Mouse (Mus musculus) liver, embryonic 15.5 days (tissue): Measurements from ENCODE around the gene Rgs11. TPM values are rescaled to one million over a fixed set of nuclear protein-coding genes. Genes with fewer than 3 reads are reported as not detected.

Experiments used
- ATAC-seq: fragments of 200-750 bp; cut with Nextera tagmentation; 2 replicates; pipeline ENCODE4 v1.8.0; 2017; ENCODE audit warnings: moderate number of reproducible peaks, mild to moderate bottlenecking, moderate library complexity; ENCODE audit not compliant: insufficient read depth
- H3K27ac ChIP-seq: fragments of 300-500 bp; sonication (generic); replicated peaks from 2 replicates; pipeline ENCODE4 v1.5.1; 2015; ENCODE audit warnings: mild to moderate bottlenecking, inconsistent platforms
- H3K27me3 ChIP-seq: fragments of 300-500 bp; sonication (generic); 2 replicates; pipeline ENCODE4 v1.6.1; 2015; ENCODE audit warnings: mild to moderate bottlenecking, inconsistent platforms
- H3K36me3 ChIP-seq: fragments of 300-500 bp; sonication (generic); replicated peaks from 2 replicates; pipeline ENCODE4 v1.6.1; 2015; ENCODE audit warnings: moderate library complexity, mild to moderate bottlenecking, inconsistent platforms
- H3K4me1 ChIP-seq: fragments of 300-500 bp; sonication (generic); replicated peaks from 2 replicates; pipeline ENCODE4 v1.6.1; 2015; ENCODE audit warnings: inconsistent platforms
- H3K4me2 ChIP-seq: fragments of 300-500 bp; sonication (generic); 2 replicates; pipeline ENCODE4 v1.6.1; 2015; ENCODE audit warnings: moderate library complexity, mild to moderate bottlenecking, inconsistent platforms
- H3K4me3 ChIP-seq: fragments of 300-500 bp; sonication (generic); replicated peaks from 2 replicates; pipeline ENCODE4 v1.5.1; 2015; ENCODE audit warnings: mild to moderate bottlenecking, inconsistent platforms
- H3K9ac ChIP-seq: fragments of 300-500 bp; sonication (generic); 2 replicates; pipeline ENCODE4 v1.6.1; 2015; ENCODE audit warnings: moderate library complexity, mild to moderate bottlenecking, inconsistent platforms
- H3K9me3 ChIP-seq: fragments of 300-500 bp; sonication (generic); replicated peaks from 2 replicates; pipeline ENCODE4 v1.6.1; 2016; ENCODE audit warnings: inconsistent platforms
- WGBS: fragments of 180-500 bp; shearing (Covaris S2); methylation state at CpG from one replicate; pipeline ENCODE4 v1.1.7; 2015; ENCODE audit warnings: mixed read lengths; ENCODE audit not compliant: insufficient replicate concordance; 5-methylcytosine and 5-hydroxymethylcytosine counted together
- polyA plus RNA-seq: library from polyadenylated mRNA; unstranded; fragments of >200 nt; fragmentation: Nextera tagmentation; extraction: Ambion mirVana; gene quantifications from 2 replicates; pipeline ENCODE4 v1.2.1, GENCODE M21; 2015

Gene Rgs11
- polyA plus RNA-seq, 1 experiment from 2014 or later = 0.24 TPM

- peak overlapping the region; percentile 64 for H3K4me3 ChIP-seq
Measured at GRCm38 (mm10) chr17:26200831-26201705, 1.7 kb upstream of the Rgs11 start.

GRCm38 (mm10) chr17:26201998-26202397 is 753 bp upstream of the Rgs11 start:
- no peak overlapping the region for H3K27ac ChIP-seq
- H3K4me1 ChIP-seq = peaks cover 67% of the 10 kb centered on the region
- peak overlapping the region; percentile 97 for H3K4me2 ChIP-seq
- H3K27me3 ChIP-seq = peaks cover 68% of the 10 kb centered on the region
- H3K9me3 ChIP-seq = no peaks in the 10 kb centered on the region
- peaks cover 12% of the 10 kb centered on the region for H3K36me3 ChIP-seq
- no peak for ATAC-seq
- H3K4me3 ChIP-seq = no peak overlapping the region
- no peak overlapping the region for H3K9ac ChIP-seq

More at GRCm38 (mm10) chr17:26200831-26201705, 1.7 kb upstream of the Rgs11 start:
- no peaks in the 10 kb centered on the region for H3K9me3 ChIP-seq
- under 1% methylated on average over 91 of the region's 92 CpGs for WGBS
- peak overlapping the region; percentile 97 for H3K4me2 ChIP-seq
- peaks cover 65% of the 10 kb centered on the region for H3K27me3 ChIP-seq
- H3K9ac ChIP-seq = peak overlapping the region; percentile 61
- H3K4me1 ChIP-seq = peaks cover 77% of the 10 kb centered on the region
- peak; percentile 72 for ATAC-seq
- peak overlapping the region; percentile 55 for H3K27ac ChIP-seq
- peaks cover 22% of the 10 kb centered on the region for H3K36me3 ChIP-seq

- peaks cover 80% of the 10 kb centered on the region for H3K27me3 ChIP-seq
- WGBS = 2% methylated on average over 30 of the region's 30 CpGs
- no peaks in the 10 kb centered on the region for H3K36me3 ChIP-seq
- peak overlapping the region; percentile 56 for H3K4me3 ChIP-seq
- peak overlapping the region; percentile 97 for H3K4me2 ChIP-seq
- no peak for ATAC-seq
- H3K9me3 ChIP-seq = no peaks in the 10 kb centered on the region
- H3K27ac ChIP-seq = no peak overlapping the region
- peaks cover 54% of the 10 kb centered on the region for H3K4me1 ChIP-seq
- no peak overlapping the region for H3K9ac ChIP-seq
Measured at GRCm38 (mm10) chr17:26203321-26203811, 615 bp downstream of the Rgs11 start.

GRCm38 (mm10) chr17:26204766-26205165 is 2.0 kb downstream of the Rgs11 start:
- H3K27me3 ChIP-seq = peaks cover 79% of the 10 kb centered on the region
- 33% methylated on average over 11 of the region's 11 CpGs for WGBS
- no peak overlapping the region for H3K9ac ChIP-seq
- peaks cover 40% of the 10 kb centered on the region for H3K4me1 ChIP-seq
- no peak overlapping the region for H3K27ac ChIP-seq
- H3K9me3 ChIP-seq = no peaks in the 10 kb centered on the region
- no peak overlapping the region for H3K4me3 ChIP-seq
- H3K36me3 ChIP-seq = no peaks in the 10 kb centered on the region
- no peak for ATAC-seq
- H3K4me2 ChIP-seq = no peak overlapping the region

- Histone ChIP-seq H3K27me3 (peaks cover 68% of the 10 kb centered on the region), H3K9ac (no peak overlapping the region), H3K4me1 (peaks cover 23% of the 10 kb centered on the region), H3K4me2 (no peak overlapping the region), H3K36me3 (no peaks in the 10 kb centered on the region), H3K9me3 (no peaks in the 10 kb centered on the region), H3K27ac (no peak overlapping the region), H3K4me3 (no peak overlapping the region)
- no peak for ATAC-seq
- WGBS = 25% methylated on average over 1 of the region's 1 CpGs
Measured at GRCm38 (mm10) chr17:26206392-26206791, 3.6 kb downstream of the Rgs11 start.

- H3K9me3 ChIP-seq = no peaks in the 10 kb centered on the region
- no peak within 1 kb of the TSS for H3K4me2 ChIP-seq
- no peak within 1 kb of the TSS for H3K9ac ChIP-seq
- no peak within 1 kb of the TSS for H3K4me3 ChIP-seq
- H3K27ac ChIP-seq = no peak within 1 kb of the TSS
- no peak for ATAC-seq
- H3K36me3 ChIP-seq = no peaks in the 10 kb centered on the region
- H3K27me3 ChIP-seq = peaks cover 55% of the 10 kb centered on the region
- peaks cover 11% of the 10 kb centered on the region for H3K4me1 ChIP-seq
- 84% methylated on average over 12 of the region's 12 CpGs for WGBS
Measured at GRCm38 (mm10) chr17:26207686-26208085, 4.9 kb downstream of the Rgs11 start, which contains the start of gene Arhgdig. Arhgdig (minus strand) TSS chr17:26207786.

GRCm38 (mm10) chr17:26212241-26212640 is 9.5 kb downstream of the Rgs11 start:
- Histone ChIP-seq H3K27me3 (peaks cover 17% of the 10 kb centered on the region; the same call in 1 of the 2 replicates), H3K4me2 (no peak overlapping the region), H3K4me3 (no peak overlapping the region), H3K4me1 (no peaks in the 10 kb centered on the region), H3K9me3 (no peaks in the 10 kb centered on the region), H3K36me3 (no peaks in the 10 kb centered on the region), H3K9ac (no peak overlapping the region), H3K27ac (no peak overlapping the region)
- ATAC-seq = no peak
- 70% methylated on average over 7 of the region's 7 CpGs for WGBS

GRCm38 (mm10) chr17:26212681-26213080 is 9.9 kb downstream of the Rgs11 start:
- WGBS = 76% methylated on average over 11 of the region's 11 CpGs
- no peaks in the 10 kb centered on the region for H3K4me1 ChIP-seq
- no peaks in the 10 kb centered on the region for H3K36me3 ChIP-seq
- no peaks in the 10 kb centered on the region for H3K9me3 ChIP-seq
- no peak overlapping the region for H3K27ac ChIP-seq
- H3K4me3 ChIP-seq = no peak overlapping the region
- no peak for ATAC-seq
- H3K4me2 ChIP-seq = no peak overlapping the region
- peaks cover 14% of the 10 kb centered on the region; the same call in 1 of the 2 replicates for H3K27me3 ChIP-seq
- no peak overlapping the region for H3K9ac ChIP-seq

GRCm38 (mm10) chr17:26221508-26221907 is 18.8 kb downstream of the Rgs11 start:
- H3K4me3 ChIP-seq = no peak overlapping the region
- H3K27ac ChIP-seq = no peak overlapping the region
- no peak overlapping the region for H3K9ac ChIP-seq
- H3K4me2 ChIP-seq = no peak overlapping the region
- ATAC-seq = no peak
- H3K9me3 ChIP-seq = no peaks in the 10 kb centered on the region
- H3K36me3 ChIP-seq = no peaks in the 10 kb centered on the region
- H3K27me3 ChIP-seq = peaks cover 4% of the 10 kb centered on the region; the same call in 1 of the 2 replicates
- WGBS = 53% methylated on average over 2 of the region's 2 CpGs
- H3K4me1 ChIP-seq = no peaks in the 10 kb centered on the region

GRCm38 (mm10) chr17:26225150-26225549 is 22.4 kb downstream of the Rgs11 start:
- Histone ChIP-seq H3K36me3 (no peaks in the 10 kb centered on the region), H3K9ac (no peak overlapping the region), H3K4me3 (no peak overlapping the region), H3K4me1 (no peaks in the 10 kb centered on the region), H3K4me2 (no peak overlapping the region), H3K27me3 (peaks cover 4% of the 10 kb centered on the region; the same call in 1 of the 2 replicates), H3K9me3 (no peaks in the 10 kb centered on the region), H3K27ac (no peak overlapping the region)
- 62% methylated on average over 12 of the region's 12 CpGs for WGBS
- ATAC-seq = no peak

- no peak overlapping the region for H3K27ac ChIP-seq
- H3K9ac ChIP-seq = no peak overlapping the region
- no peaks in the 10 kb centered on the region for H3K9me3 ChIP-seq
- WGBS = 55% methylated on average over 5 of the region's 5 CpGs
- no peak overlapping the region for H3K4me2 ChIP-seq
- H3K4me3 ChIP-seq = no peak overlapping the region
- peaks cover 8% of the 10 kb centered on the region; the same call in 1 of the 2 replicates for H3K4me1 ChIP-seq
- no peaks in the 10 kb centered on the region for H3K36me3 ChIP-seq
- no peaks in the 10 kb centered on the region for H3K27me3 ChIP-seq
- ATAC-seq = no peak
Measured at GRCm38 (mm10) chr17:26229776-26230175, 27.0 kb downstream of the Rgs11 start.
